Mouse (Mus musculus): ENCODE results near the gene Elavl4. TPM values are rescaled to one million over a fixed set of nuclear protein-coding genes. Genes with fewer than 3 reads are reported as not detected.

Elavl4 gene
- polyA plus RNA-seq (2015; fragmentation: Nextera tagmentation; extraction: Ambion mirVana) = 0.05 and 0.29 TPM in 2 replicates

GRCm38 (mm10) chr4:110351178-110352000 is at the start of gene Elavl4:
TSS of gene Elavl4 (minus strand) at chr4:110351909.

GRCm38 (mm10) chr4:110397618-110398045 is 45.9 kb upstream of the Elavl4 start, which contains the start of gene Agbl4:
TSS of gene Agbl4 (plus strand) at chr4:110397661.

Other genes starting within 250 kb of the Elavl4 start
- gene Agbl4, start 45.8 kb upstream of the Elavl4 start, polyA plus RNA-seq (2015; fragmentation: Nextera tagmentation; extraction: Ambion mirVana) = 0.06 TPM in 1 of 2 replicates, not detected in the other